Mouse (Mus musculus) embryo, embryonic 9.5 days (tissue): Measurements from ENCODE around the gene Rab6b.

Experiments
- DNase-seq: peaks from one replicate; pipeline ENCODE4 v3.0.0-alpha.2; 2017; ENCODE audit errors: extremely low spot score

Rab6b gene

DNA sequence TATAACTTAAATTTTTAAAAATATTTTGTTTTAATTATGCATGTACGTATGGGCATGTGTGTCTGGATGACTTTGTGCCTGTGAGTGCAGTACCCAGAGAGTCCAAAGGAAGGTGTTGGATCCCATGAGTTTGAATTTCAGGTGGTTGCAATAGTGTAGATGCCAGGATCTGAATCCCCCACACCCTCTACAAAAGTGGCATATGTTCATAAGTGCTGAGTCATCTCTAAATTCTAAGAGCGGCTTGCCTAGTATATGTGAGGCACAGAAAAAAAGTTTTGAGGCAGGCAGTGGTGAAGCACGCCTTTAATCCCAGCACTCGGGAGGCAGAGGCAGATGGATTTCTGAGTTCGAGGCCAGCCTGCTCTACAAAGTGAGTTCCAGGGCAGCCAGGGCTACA lies 94.2 kb downstream of the Rab6b start:
- DNase-seq, result no peak

- DNase-seq, result peak; percentile 78
Observed at GRCm38 (mm10) chr9:103207846-103208245, 96.3 kb downstream of the Rab6b start.

DNA sequence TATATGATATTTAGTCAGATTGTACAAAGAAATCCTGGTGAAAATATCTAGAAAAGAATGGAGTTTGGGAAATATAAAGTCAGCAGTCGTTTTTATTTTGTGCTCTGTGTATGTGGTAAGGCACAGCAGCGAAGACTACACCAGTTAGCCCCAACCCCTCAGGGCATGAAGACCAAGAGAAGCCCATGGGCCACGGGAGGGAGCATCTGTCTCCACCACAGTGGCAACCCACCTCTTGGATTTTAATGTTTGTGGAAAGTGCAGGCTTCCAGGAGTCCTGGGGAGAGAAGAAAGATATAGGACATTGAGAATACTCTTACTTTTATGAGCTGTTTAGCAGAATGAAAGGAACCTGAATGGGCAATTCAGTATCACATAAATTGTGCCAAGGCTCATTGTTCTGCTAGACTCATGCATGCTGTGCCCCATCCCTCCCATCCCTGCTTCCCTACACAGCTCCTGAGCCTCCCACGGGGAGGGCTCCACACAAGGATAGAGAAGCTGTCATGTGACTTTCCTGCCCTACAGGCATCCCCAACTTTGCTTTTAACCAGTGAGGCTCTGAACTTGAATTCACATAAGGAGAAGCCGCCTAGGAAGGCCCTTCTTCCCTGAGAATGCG lies 97.3 kb downstream of the Rab6b start:
- DNase-seq, result no peak

GRCm38 (mm10) chr9:103212654-103213420 lies 101.2 kb downstream of the Rab6b start:
- DNase-seq, result no peak

- DNase-seq, result no peak
Observed at GRCm38 (mm10) chr9:103213631-103214030, 102.0 kb downstream of the Rab6b start.

- no peak for DNase-seq
Observed at GRCm38 (mm10) chr9:103214281-103214680, 102.7 kb downstream of the Rab6b start.

DNA sequence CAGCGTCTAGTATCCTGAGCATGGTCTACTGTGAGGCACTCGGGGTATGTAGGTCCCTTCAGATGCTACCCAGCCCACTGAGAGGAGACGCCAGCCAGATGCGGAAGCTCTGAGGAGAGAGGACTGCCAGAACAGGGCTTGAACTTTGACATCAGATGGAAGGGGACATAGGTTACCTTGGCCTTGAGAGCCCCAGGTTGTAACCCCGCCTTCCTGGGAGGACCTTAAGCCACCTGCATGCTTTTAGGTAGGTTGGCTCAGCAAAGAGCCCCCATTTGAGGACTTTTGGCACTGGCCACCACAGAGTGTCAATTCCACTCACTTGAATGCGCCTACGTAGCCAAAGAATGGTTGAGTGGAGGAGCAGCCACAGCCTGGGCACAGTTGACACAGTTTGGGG lies 113.1 kb downstream of the Rab6b start:
- DNase-seq, result no peak

DNA sequence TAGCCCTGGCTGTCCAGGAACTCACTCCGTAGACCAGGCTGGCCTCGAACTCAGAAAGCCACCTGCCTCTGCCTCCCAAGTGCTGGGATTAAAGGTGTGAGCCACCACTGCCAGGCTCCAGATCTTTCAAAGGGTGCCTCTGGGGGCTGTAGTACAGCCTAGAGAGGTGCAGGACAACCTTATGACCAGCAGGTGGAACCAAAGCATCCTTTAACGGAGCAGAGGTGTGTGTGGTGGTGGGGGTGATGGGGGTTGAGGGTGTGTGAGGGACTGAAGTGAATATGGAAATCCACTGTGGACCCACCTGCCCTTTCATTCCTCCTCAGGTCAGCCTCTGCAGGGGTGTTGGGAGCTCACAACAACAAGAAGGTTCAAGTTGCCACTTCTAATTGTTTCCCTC lies 113.9 kb downstream of the Rab6b start:
- DNase-seq, result no peak

- DNase-seq, result no peak
Observed at GRCm38 (mm10) chr9:103226806-103227205, 115.2 kb downstream of the Rab6b start.

DNA sequence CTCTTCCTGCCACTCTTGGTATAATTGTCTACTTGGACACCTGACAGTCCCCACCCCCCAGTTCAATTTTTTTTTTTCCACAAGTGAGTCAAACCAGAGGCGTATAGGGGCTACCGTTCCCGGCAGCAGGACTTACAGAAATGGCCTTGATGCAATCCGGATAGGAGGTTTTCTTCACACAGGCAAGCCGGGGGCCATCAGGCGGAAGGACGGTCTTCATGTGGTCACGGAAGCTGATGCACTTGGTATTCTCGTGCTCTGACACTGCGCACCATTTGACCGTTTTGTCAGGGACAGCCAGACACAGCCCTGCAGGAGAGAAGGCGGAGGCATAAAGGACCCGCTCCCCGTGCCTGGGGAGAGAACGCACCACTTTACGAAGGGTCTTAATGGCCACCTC lies 116.2 kb downstream of the Rab6b start:
- DNase-seq, result no peak

- DNase-seq, result no peak
Observed at GRCm38 (mm10) chr9:103228370-103229003, 116.9 kb downstream of the Rab6b start.

DNA sequence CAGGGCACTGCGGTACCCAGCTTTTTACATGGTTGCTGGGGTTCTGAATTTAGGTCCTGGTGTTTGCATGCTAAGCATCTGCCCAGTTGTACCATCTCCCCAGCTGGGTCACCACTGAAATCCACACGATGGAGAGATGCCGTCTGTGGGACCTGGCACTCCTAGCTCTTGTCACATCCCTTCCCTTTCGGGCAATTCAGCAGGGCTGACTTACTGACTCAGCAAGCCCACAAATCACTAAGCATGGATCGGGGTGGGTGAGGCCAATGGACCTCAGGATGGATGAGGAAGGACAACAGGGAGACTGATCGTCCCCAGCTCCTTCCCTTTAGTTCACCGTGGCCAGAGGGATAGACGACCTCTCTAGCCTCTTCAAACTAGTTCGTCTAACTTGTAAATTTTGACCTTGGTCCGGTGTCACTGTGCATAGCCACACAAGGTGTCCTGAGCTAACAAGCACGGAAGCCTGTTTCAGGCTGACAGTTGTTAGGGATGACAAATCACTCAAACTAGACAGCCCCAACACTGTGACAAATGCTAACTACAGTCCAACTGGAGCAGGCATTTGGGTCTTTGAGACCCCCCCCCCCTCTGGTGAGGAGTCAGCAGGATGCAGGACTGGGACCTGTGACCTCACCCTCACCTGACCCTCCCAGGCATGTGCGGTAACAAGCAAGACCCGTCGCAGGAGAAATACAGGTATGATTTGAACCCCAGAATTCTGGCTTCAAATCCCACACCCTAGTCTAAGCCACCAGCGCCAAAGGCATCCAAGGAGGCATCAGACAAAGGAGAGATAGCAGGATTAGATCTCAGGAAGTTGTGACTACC lies 117.7 kb downstream of the Rab6b start:
- no peak for DNase-seq

GRCm38 (mm10) chr9:103230151-103230951 lies 118.8 kb downstream of the Rab6b start, which contains the start of the genes Gm20425 and Trf:
Gene Gm20425, minus strand, starts transcription at chr9:103230307.
Gene Trf, minus strand, starts transcription at chr9:103230444.
- DNase-seq, result peak; percentile 33

- DNase-seq, result no peak
Observed at GRCm38 (mm10) chr9:103232232-103233005, 120.8 kb downstream of the Rab6b start.

GRCm38 (mm10) chr9:103233006-103233395 lies 121.4 kb downstream of the Rab6b start:
- no peak for DNase-seq

DNA sequence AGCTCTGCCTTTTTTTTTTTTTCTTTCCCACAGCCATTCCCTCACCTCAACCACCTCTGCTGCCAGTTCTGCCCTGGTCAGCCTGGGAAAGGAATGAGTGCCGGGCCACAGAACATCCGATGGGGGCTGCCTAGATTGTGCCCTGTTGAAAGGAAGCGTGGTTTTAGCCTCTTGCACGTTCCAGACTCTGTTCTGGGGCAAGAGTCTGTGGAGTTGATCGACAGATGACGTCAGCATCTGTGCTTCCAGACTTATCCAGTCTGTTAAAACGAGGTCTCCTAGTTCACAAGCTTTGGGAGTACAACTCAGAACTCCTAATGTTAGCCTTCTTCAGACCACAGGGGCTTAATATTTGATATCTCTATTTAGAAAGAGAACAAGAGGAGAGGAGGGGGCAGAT lies 122.5 kb downstream of the Rab6b start:
- DNase-seq, result no peak

DNA sequence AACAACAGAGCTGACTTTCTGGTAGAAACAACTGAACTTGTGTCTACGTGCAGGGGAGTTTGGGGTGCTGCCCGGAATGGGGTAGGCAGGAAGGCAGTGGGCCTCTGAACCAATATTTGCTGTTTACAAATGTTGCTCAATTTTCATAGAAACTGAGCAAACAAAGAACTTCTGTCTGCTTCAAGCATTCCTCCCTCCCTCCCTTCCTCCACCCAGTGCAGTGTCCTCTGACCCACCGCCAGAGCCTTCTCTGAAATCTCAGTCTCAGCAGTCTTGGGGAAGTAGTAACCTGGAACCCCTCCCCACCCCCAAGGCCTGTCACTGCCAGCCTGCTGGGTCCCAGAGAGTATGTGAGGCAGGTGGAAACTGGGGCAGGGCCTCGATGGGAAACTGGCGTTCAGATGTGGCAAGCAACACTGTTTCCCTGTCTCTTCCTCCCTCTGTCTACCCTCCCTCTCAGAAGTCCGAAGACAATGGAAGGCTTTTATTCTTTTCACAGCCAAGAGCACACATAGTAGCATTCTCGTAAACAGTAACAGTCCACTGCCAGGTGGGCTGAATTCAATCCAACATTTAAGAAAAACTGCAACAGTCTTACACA lies 123.1 kb downstream of the Rab6b start:
- no peak for DNase-seq
